Mouse (Mus musculus): ENCODE data around the gene Gtpbp3. TPM values are rescaled to one million over a fixed set of nuclear protein-coding genes. Genes with fewer than 3 reads are reported as not detected.

Gtpbp3 gene
- total and polyA plus RNA-seq, 3 experiments: 17.4 to 26.7 (median 20.7) TPM

GRCm38 (mm10) chr8:71460716-71461115, 27.2 kb upstream of the Gtpbp3 start:
- in situ Hi-C loops (cut with MboI; ENCODE audit: low pct_ligation_motif_present, low pct_unique_long_range_greater_than_20kb, low sequenced_read_pairs) (no loop called here), dilution Hi-C loops (cut with MboI; ENCODE audit: extremely low pct_ligation_motif_present, extremely low pct_unique_long_range_greater_than_20kb, low sequenced_read_pairs) (no loop called here)
- H3K27ac ChIP-seq (ENCODE audit: insufficient read depth, low read depth): no peak overlapping the region
- TF ChIP-seq UBTF (IDR thresholded peaks at IDR 0.05; ENCODE audit: low read depth, low read length) (no peak), ZC3H11A (IDR thresholded peaks at IDR 0.05; ENCODE audit: low read depth, low read length) (no peak), RCOR1 (conservative IDR thresholded peaks at IDR 0.05; ENCODE audit: low read depth, low read length) (no peak), E2F4 (IDR thresholded peaks at IDR 0.05; ENCODE audit: insufficient replicate concordance, low read depth, low read length) (no peak), SMC3 (IDR thresholded peaks at IDR 0.05; ENCODE audit: low read depth, low read length) (no peak), CHD2 (IDR thresholded peaks at IDR 0.05; ENCODE audit: low read length) (no peak)
- peaks cover 8% of the 10 kb centered on the region for H3K9me3 ChIP-seq (replicated peaks; ENCODE audit: low read length)
- no peak overlapping the region for H3K9ac ChIP-seq (ENCODE audit: insufficient read depth, low read depth)
- no peak overlapping the region for H3K4me3 ChIP-seq (replicated peaks in 1 of 3; ENCODE audit: low read depth in 2 of 3, low read length in 2 of 3, poor library complexity in 1 of 3)
- H3K4me2 ChIP-seq (ENCODE audit: insufficient read depth, low read depth, poor library complexity, severe bottlenecking): no peak overlapping the region
- H3K27me3 ChIP-seq (replicated peaks): no peaks in the 10 kb centered on the region
- no peaks in the 10 kb centered on the region for H3K79me2 ChIP-seq (replicated peaks; ENCODE audit: control insufficient read depth, extremely low read depth, insufficient read depth, poor library complexity, severe bottlenecking)
- no peak for DNase-seq (ENCODE audit: extremely low read depth)
- H3K4me1 ChIP-seq (ENCODE audit: control insufficient read depth in 1 of 2, insufficient read depth in 2 of 2): peaks cover 16 to 42% of the 10 kb centered on the region in 2 experiments
- H3K36me3 ChIP-seq (replicated peaks in 1 of 2; ENCODE audit: control insufficient read depth in 1 of 2, insufficient read depth in 1 of 2, low read length in 1 of 2): peaks cover 14 to 31% of the 10 kb centered on the region in 2 experiments

DNA sequence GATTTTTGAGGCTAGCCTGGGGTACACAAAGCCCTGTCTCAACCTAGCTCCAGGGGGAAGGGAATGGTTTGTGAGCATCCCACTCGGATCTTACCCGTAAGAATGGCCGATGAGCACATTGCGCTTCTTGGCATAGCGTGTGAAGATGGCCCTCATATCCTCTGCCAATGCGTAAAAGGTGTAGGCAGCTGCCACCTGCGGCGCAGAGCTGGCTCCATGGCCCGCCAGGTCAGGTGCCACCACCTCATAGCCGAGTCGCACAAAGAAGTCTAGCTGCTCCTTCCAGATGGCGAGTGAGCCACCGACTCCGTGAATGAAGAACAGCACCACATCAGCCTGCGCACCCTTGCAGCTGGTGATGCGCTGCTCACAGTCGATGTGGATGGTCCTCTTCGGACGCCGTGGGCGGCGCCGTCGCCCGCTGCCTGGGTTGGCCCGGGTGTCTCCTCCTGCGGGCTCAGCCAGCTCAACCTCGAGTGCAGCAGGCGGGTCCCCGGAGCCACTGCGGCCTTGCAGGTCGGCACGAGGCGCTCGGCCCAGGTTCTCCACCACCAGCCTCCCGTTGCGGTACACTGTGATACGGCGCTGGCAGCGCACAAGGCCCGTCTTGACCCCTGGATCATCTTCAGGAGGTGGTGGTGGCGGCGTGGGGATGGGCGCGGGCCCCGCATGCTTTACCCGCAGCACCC, 26.6 kb upstream of the Gtpbp3 start:
- H3K79me2 ChIP-seq (replicated peaks; ENCODE audit: control insufficient read depth, extremely low read depth, insufficient read depth, poor library complexity, severe bottlenecking): no peaks in the 10 kb centered on the region
- no peak overlapping the region for H3K4me2 ChIP-seq (ENCODE audit: insufficient read depth, low read depth, poor library complexity, severe bottlenecking)
- peaks cover 14 to 37% of the 10 kb centered on the region in 2 experiments for H3K36me3 ChIP-seq (replicated peaks in 1 of 2; ENCODE audit: control insufficient read depth in 1 of 2, insufficient read depth in 1 of 2, low read length in 1 of 2)
- in situ Hi-C loops (cut with MboI; ENCODE audit: low pct_ligation_motif_present, low pct_unique_long_range_greater_than_20kb, low sequenced_read_pairs): no loop called here
- H3K9me3 ChIP-seq (replicated peaks; ENCODE audit: low read length): peaks cover 8% of the 10 kb centered on the region
- dilution Hi-C loops (cut with MboI; ENCODE audit: extremely low pct_ligation_motif_present, extremely low pct_unique_long_range_greater_than_20kb, low sequenced_read_pairs): no loop called here
- no peak for DNase-seq (ENCODE audit: extremely low read depth)
- H3K27me3 ChIP-seq (replicated peaks): no peaks in the 10 kb centered on the region
- no peak overlapping the region for H3K4me3 ChIP-seq (replicated peaks in 1 of 3; ENCODE audit: low read depth in 2 of 3, low read length in 2 of 3, poor library complexity in 1 of 3)
- H3K27ac ChIP-seq (ENCODE audit: insufficient read depth, low read depth): no peak overlapping the region
- TF ChIP-seq ZKSCAN1 (IDR thresholded peaks at IDR 0.05; ENCODE audit: borderline replicate concordance, low read depth, low read length) (no peak), CHD1 (IDR thresholded peaks at IDR 0.05; ENCODE audit: low read depth, low read length) (no peak), JUN (IDR thresholded peaks at IDR 0.05; ENCODE audit: insufficient read depth, low read depth, low read length) (no peak), MEF2A (IDR thresholded peaks at IDR 0.05; ENCODE audit: borderline replicate concordance, low read depth, low read length) (no peak), TCF12 (IDR thresholded peaks at IDR 0.05; ENCODE audit: low read depth, low read length) (no peak), USF2 (conservative IDR thresholded peaks at IDR 0.05; ENCODE audit: low read depth, low read length) (no peak), ZC3H11A (IDR thresholded peaks at IDR 0.05; ENCODE audit: low read depth, low read length) (no peak), BHLHE40 (IDR thresholded peaks at IDR 0.05; ENCODE audit: low read depth, low read length) (no peak)
- no peak overlapping the region for H3K9ac ChIP-seq (ENCODE audit: insufficient read depth, low read depth)
- peaks cover 16 to 47% of the 10 kb centered on the region in 2 experiments for H3K4me1 ChIP-seq (ENCODE audit: control insufficient read depth in 1 of 2, insufficient read depth in 2 of 2)
